Mouse (Mus musculus) erythroblast, adult 5-6 weeks (primary cell): ENCODE measurements at regions not wholly inside any gene's neighbourhood (a gene's known extent, or its start where the extent isn't known, plus 50 kb on each side); places are given as distances from the start of the nearest gene placed in this dataset.

ENCODE experiments used
- ATAC-seq: replicated peaks from 2 replicates; pipeline ENCODE4 v1.8.0; 2016; ENCODE audit warnings: moderate number of reproducible peaks, mild to moderate bottlenecking, moderate TSS enrichment, inconsistent platforms; ENCODE audit not compliant: poor library complexity, low FRiP score, severe bottlenecking

GRCm38 (mm10) chr3:143328521-143328920 lies 446.7 kb upstream of the Pkn2 start:
- ATAC-seq = no peak

- ATAC-seq = no peak
Observed at GRCm38 (mm10) chr3:143327652-143328051, 445.8 kb upstream of the Pkn2 start.

GRCm38 (mm10) chr3:143316457-143316856 lies 434.7 kb upstream of the Pkn2 start:
- ATAC-seq = no peak

- ATAC-seq = no peak
Observed at GRCm38 (mm10) chr3:143291793-143292192, 410.0 kb upstream of the Pkn2 start.

- ATAC-seq = no peak
Observed at GRCm38 (mm10) chr3:143264132-143264531, 382.3 kb upstream of the Pkn2 start.

- no peak for ATAC-seq
Observed at GRCm38 (mm10) chr3:143252643-143253042, 370.8 kb upstream of the Pkn2 start.

- ATAC-seq = no peak
Observed at GRCm38 (mm10) chr3:143252008-143252407, 370.2 kb upstream of the Pkn2 start.

- no peak for ATAC-seq
Observed at GRCm38 (mm10) chr3:143242691-143243090, 360.9 kb upstream of the Pkn2 start.

- ATAC-seq = no peak
Observed at GRCm38 (mm10) chr3:143240545-143241383, 359.0 kb upstream of the Pkn2 start.

GRCm38 (mm10) chr3:143238546-143238945 lies 356.7 kb upstream of the Pkn2 start:
- no peak for ATAC-seq

- no peak for ATAC-seq
Observed at GRCm38 (mm10) chr3:143223999-143224729, 342.4 kb upstream of the Pkn2 start.

GRCm38 (mm10) chr3:143193263-143193970 lies 311.6 kb upstream of the Pkn2 start:
- ATAC-seq = no peak

GRCm38 (mm10) chr3:143188931-143189330 lies 307.1 kb upstream of the Pkn2 start:
- ATAC-seq = no peak

GRCm38 (mm10) chr3:143173971-143174370 lies 292.2 kb upstream of the Pkn2 start:
- ATAC-seq = no peak

- ATAC-seq = no peak
Observed at GRCm38 (mm10) chr3:143162444-143162843, 280.6 kb upstream of the Pkn2 start.

- ATAC-seq = no peak
Observed at GRCm38 (mm10) chr3:143161993-143162392, 280.2 kb upstream of the Pkn2 start.

GRCm38 (mm10) chr3:143158568-143158967 lies 276.8 kb upstream of the Pkn2 start:
- no peak for ATAC-seq

GRCm38 (mm10) chr3:143156733-143157524 lies 275.1 kb upstream of the Pkn2 start:
- no peak for ATAC-seq

GRCm38 (mm10) chr3:143156174-143156573 lies 274.4 kb upstream of the Pkn2 start:
- no peak for ATAC-seq

GRCm38 (mm10) chr3:143155556-143155955 lies 273.8 kb upstream of the Pkn2 start:
- ATAC-seq = no peak
